Mouse (Mus musculus) cerebellum, postnatal 4 days (tissue): ENCODE measurements around the gene Pdlim5.
"Not testable (repeated sequence)": the region's sequence is repeated elsewhere in the genome, so short reads cannot be mapped to it uniquely, and the experiment has no call there.

Source experiments
- DNase-seq, 2 experiments: peaks; one replicate each; pipeline ENCODE4 v3.0.0; 2022; ENCODE audit warnings: low spot score in 2 of 2, mixed read lengths in 1 of 2

Gene Pdlim5

DNA sequence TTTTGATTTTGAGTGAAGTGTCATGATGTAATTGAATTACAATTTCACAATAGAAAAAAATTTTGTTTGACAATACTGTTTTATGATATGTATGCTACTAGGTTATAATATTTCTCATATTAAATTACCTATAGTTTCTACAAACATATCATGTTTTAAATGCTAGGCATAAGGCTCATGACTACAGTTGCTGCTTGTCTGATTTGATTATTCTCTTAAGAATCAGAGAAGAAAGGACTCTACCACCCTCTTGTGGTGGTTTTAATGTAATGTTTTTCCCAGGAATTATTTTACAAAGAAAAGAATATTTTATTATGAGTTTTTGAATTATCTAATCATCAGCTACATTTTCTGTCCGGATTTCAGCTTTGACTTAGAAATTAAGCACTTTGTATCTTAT, 120.5 kb downstream of the Pdlim5 start:
- DNase-seq: no peak

GRCm38 (mm10) chr3:142274451-142274850, 121.0 kb downstream of the Pdlim5 start:
- no peak for DNase-seq

DNA sequence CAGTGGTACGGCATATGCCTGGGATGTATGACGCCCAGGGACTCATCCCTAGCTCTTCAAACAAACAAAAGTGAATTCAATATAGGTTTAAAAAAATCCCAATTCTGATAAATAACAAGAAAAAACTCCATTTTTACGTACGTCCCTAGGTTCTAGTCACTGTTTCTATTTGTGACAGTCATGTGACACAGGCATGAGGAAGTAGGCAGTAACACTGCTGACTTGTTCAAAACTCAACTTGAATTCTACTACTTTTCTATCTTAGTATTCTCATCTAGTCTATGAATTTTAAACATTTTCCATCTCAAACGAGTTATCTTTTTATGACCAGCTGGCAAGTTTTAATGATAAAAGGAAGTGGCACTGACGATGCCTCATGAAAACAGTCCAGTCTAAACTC, 122.2 kb downstream of the Pdlim5 start:
- no peak for DNase-seq

GRCm38 (mm10) chr3:142256371-142256770, 139.1 kb downstream of the Pdlim5 start:
- DNase-seq: no peak

GRCm38 (mm10) chr3:142252086-142252485, 143.4 kb downstream of the Pdlim5 start:
- no peak for DNase-seq

- DNase-seq: no peak
These were observed 146.0 kb downstream of the Pdlim5 start for GRCm38 (mm10) chr3:142249458-142249857.

GRCm38 (mm10) chr3:142243263-142243662, 152.2 kb downstream of the Pdlim5 start:
- DNase-seq: no peak

DNA sequence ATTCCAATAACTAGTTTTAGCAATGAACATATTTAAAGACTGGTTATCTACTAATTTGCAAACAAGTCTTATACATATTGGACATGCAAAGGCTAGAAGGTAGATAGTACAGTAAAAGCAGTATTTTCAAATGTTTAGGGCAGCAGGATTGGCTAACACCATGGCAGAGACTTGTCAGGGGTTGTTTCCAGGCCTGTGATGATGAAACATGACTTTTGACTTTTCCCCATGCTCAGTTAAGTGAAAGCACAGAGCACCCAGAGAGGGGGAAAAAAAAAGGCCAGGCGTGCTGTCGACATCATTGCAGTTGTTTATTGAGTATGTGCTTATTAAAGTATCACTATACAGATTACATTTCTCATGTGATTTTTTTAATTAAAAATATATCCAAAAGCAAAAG, 156.2 kb downstream of the Pdlim5 start:
- no peak for DNase-seq

GRCm38 (mm10) chr3:142238260-142239046, 157.0 kb downstream of the Pdlim5 start:
- DNase-seq: no peak

GRCm38 (mm10) chr3:142237621-142238020, 157.9 kb downstream of the Pdlim5 start:
- no peak for DNase-seq

DNA sequence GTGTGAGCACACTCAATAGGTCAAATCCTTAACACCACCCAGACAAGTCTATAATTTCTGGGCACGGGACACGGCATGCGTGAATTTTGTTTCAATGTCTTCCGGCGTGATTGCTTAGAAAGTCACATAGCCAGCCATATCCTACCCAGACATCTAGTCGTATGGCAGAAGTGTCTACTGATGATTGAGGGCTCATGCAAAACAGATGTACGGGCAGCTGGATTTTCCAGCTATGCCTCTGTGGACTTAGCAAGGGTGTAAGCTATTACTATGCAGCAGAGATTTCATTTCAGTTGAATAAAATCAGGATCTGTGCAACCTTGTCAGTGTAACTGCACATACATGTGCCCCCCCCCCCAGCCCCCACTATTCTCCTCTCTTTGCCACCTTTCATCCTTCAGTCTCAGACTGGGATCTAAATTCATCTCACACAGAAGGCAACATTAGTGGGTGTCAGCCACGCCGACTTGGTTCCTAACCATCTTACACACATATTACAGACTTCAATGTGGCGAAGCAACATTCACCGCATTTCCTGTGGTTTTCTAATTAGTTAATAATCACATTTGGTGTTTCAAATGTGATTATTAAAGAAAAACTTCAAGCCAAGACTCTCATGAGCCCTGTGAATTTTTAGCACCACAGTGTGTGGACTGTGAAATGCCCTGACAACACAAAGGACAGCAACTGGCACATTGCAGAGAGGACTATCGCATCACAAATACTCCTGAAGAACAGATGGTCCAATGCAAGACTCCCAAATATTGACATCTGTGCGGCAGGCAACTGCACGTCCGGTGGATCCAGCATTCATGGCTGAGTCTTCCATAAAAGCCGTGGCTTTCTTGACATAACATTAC, 161.7 kb downstream of the Pdlim5 start:
- no peak for DNase-seq

DNA sequence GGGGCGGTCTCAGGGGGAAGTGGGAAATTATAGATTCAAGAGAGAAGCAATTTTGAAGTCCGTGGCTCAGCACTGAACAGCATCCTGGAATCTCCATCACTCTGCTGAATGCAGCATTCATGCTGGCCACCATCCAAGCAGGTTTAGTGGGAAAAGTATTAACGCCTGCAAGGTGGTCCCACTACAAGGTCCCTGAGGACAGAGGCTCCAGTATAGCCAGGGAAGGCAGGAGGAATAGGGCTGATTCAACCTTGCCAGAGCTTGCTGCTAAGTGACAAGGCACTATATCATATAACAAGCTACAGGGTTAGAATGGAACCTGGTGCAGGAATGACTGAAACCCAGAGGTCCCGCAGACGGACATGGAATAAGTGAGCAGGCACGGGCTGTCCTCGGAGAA, 166.8 kb downstream of the Pdlim5 start:
- no peak for DNase-seq

DNA sequence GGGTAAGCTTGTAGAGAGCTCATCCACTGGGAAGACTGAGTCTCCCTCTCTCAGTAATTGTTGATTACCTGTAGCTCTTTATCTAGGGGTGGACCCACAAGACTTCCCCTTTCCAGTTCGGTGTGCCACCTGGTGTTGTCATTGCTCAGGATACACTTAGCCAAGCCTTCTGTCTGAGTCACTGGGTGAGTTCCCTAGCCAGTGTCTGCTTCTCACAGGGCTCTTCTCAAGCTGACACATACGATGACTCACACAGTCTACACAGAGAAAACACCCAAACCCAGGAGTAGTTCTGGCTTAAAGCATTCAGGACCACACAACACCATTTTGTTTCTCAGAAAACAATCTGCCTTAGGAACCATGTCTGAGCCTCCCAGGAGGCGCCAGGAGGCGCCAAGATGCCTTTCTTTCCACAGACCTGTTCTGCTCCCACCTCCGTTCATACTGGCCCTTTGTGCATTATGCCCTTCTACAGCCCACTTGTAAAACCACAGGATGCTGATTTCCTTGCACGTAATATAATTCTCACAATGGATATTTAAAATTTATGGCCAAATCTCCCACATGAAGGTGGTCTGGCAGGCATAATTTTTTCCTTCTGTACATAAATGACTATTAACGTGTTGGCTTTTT, 172.9 kb downstream of the Pdlim5 start:
- no peak for DNase-seq

- DNase-seq: no peak
These were observed 175.6 kb downstream of the Pdlim5 start for GRCm38 (mm10) chr3:142219910-142220309.

DNA sequence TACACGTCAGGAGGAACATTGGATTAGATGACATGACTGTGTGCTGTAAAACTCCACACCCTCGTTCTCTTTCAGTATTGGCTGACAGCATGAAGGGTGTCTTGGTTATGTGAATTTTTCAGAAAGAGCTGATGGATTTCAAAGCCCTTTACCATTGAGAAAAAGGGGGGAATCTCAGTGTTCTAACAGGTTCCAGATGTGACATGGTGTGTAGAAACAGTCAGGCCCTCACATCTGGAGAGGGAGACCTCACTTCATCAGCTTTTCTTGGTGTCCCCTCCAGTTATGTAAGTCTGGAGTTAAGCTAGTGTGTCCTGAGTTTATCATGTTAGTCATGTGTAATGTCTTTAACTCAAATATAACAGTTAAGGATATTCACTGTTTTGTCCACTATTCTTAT, 182.7 kb downstream of the Pdlim5 start:
- DNase-seq: no peak

- DNase-seq: no peak
These were observed 183.3 kb downstream of the Pdlim5 start for GRCm38 (mm10) chr3:142212186-142212585.

DNA sequence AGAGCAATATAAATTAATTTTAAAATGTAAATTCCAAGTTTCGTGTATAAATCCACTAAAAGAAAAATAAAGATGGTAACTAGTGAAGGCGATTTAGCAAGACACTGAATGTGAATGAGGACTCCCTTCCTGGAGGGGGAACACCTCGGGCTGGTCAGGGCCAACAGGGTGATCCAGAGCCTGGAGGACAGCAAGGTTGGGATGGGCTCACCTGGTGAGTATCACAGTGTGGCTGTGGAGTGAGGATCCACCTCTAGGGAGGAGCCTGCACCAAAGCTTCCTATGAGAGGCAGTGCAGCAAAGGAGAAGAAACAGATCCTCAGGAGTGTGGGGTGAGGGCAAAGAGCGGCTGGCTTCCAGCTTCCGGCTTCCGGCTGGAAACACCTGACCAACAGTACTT, 185.5 kb downstream of the Pdlim5 start:
- DNase-seq: no peak

GRCm38 (mm10) chr3:142209057-142209456, 186.4 kb downstream of the Pdlim5 start:
- DNase-seq: peak in 1 of 2 experiments; percentile 28

DNA sequence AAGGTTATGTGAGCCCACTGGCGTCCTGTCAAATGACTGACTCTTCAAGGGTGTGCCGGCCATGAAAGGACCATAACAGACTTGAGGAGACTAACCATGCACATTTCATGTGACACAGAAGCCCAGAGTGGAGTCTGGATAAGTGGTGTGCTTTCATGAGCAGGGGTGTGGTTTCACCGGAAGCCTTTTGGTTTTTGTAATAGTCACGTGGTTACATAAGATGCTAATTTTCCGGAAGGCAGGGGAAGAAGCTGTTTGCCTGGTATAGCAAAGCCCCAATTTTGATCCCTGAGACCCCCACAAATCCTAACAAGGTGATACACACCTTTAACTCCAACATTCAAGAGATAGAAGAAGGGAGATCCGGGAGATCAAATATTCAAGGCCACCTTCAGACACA, 188.0 kb downstream of the Pdlim5 start:
- no peak for DNase-seq

DNA sequence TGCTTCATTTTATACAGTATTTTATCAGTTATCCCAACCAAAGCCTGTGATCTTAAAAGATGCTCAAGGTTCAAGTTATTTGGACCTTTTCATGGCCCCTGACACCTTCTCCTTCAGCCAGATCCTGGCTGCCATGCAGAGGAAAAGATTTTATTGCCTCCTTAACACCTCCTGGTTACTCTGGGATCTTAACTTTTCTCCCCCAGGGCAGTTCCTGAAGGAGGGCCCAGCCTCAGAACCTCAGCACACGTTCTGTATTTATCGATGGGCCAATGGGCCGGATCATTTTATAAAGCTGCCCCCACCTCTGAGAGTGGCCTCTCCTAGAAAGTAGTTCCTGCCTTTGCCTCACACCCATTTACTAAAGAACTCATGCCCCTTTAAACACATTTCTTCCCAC, 189.2 kb downstream of the Pdlim5 start:
- DNase-seq: no peak

GRCm38 (mm10) chr3:142196142-142196541, 199.4 kb downstream of the Pdlim5 start:
- no peak for DNase-seq

- DNase-seq: not testable (repeated sequence)
These were observed 203.9 kb downstream of the Pdlim5 start for GRCm38 (mm10) chr3:142191627-142192026.
